Mouse (Mus musculus) liver, embryonic 15.5 days (tissue): ENCODE measurements around the gene Tln1. TPM values are rescaled to one million over a fixed set of nuclear protein-coding genes. Genes with fewer than 3 reads are reported as not detected.
"Not testable (repeated sequence)": the region's sequence is repeated elsewhere in the genome, so short reads cannot be mapped to it uniquely, and the experiment has no call there.

Experiments
- ATAC-seq: fragments of 200-750 bp; cut with Nextera tagmentation; 2 replicates; pipeline ENCODE4 v1.8.0; 2017; ENCODE audit warnings: moderate number of reproducible peaks, mild to moderate bottlenecking, moderate library complexity; ENCODE audit not compliant: insufficient read depth
- H3K27ac ChIP-seq: fragments of 300-500 bp; sonication (generic); replicated peaks from 2 replicates; pipeline ENCODE4 v1.5.1; 2015; ENCODE audit warnings: mild to moderate bottlenecking, inconsistent platforms
- H3K27me3 ChIP-seq: fragments of 300-500 bp; sonication (generic); 2 replicates; pipeline ENCODE4 v1.6.1; 2015; ENCODE audit warnings: mild to moderate bottlenecking, inconsistent platforms
- H3K36me3 ChIP-seq: fragments of 300-500 bp; sonication (generic); replicated peaks from 2 replicates; pipeline ENCODE4 v1.6.1; 2015; ENCODE audit warnings: moderate library complexity, mild to moderate bottlenecking, inconsistent platforms
- H3K4me1 ChIP-seq: fragments of 300-500 bp; sonication (generic); replicated peaks from 2 replicates; pipeline ENCODE4 v1.6.1; 2015; ENCODE audit warnings: inconsistent platforms
- H3K4me2 ChIP-seq: fragments of 300-500 bp; sonication (generic); 2 replicates; pipeline ENCODE4 v1.6.1; 2015; ENCODE audit warnings: moderate library complexity, mild to moderate bottlenecking, inconsistent platforms
- H3K4me3 ChIP-seq: fragments of 300-500 bp; sonication (generic); replicated peaks from 2 replicates; pipeline ENCODE4 v1.5.1; 2015; ENCODE audit warnings: mild to moderate bottlenecking, inconsistent platforms
- H3K9ac ChIP-seq: fragments of 300-500 bp; sonication (generic); 2 replicates; pipeline ENCODE4 v1.6.1; 2015; ENCODE audit warnings: moderate library complexity, mild to moderate bottlenecking, inconsistent platforms
- H3K9me3 ChIP-seq: fragments of 300-500 bp; sonication (generic); replicated peaks from 2 replicates; pipeline ENCODE4 v1.6.1; 2016; ENCODE audit warnings: inconsistent platforms
- WGBS: fragments of 180-500 bp; shearing (Covaris S2); methylation state at CpG from one replicate; pipeline ENCODE4 v1.1.7; 2015; ENCODE audit warnings: mixed read lengths; ENCODE audit not compliant: insufficient replicate concordance; 5-methylcytosine and 5-hydroxymethylcytosine counted together
- polyA plus RNA-seq: library from polyadenylated mRNA; unstranded; fragments of >200 nt; fragmentation: Nextera tagmentation; extraction: Ambion mirVana; gene quantifications from 2 replicates; pipeline ENCODE4 v1.2.1, GENCODE M21; 2015

Tln1 gene
- polyA plus RNA-seq, 1 experiment from 2014 or later, result 37.5 TPM

DNA sequence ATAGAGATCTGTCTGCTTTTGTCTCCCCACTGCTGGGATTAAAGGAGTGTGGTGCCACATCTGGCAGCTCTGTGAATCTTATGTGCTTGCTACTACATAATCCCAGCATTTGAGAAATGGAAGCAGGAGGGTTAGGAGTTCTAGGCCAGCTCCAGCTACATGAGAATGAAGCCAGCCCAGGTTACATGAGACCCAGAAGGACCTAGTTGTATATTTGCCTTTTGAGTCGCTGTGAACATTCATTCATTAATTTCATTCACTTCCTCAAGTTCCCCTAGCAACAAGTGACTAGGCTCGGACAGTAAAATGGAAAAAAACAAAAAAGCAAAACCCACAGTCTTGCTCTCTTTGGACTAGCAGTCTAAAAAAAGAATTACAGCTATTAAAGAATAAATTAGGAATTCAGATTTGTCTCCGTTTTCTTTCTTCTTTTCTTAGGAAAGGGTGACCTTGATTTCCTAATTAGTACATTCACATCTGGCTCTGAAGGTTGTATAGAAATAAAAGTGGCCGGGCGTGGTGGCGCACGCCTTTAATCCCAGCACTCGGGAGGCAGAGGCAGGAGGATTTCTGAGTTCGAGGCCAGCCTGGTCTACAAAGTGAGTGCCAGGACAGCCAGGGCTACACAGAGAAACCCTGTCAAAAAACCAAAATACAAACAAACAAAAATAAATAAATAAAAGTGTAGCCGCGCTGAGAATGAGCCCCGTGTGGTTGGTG lies 70.2 kb downstream of the Tln1 start:
- Histone ChIP-seq H3K9me3 (no peaks in the 10 kb centered on the region), H3K4me3 (peak overlapping the region; percentile 82), H3K27ac (peak overlapping the region; percentile 87), H3K4me2 (peak overlapping the region; percentile 89), H3K4me1 (peaks cover 59% of the 10 kb centered on the region), H3K9ac (no peak overlapping the region), H3K27me3 (no peaks in the 10 kb centered on the region), H3K36me3 (peaks cover 21% of the 10 kb centered on the region)
- ATAC-seq, result no peak; the same call in 1 of the 2 replicates
- 40% methylated on average over 12 of the region's 12 CpGs for WGBS

DNA sequence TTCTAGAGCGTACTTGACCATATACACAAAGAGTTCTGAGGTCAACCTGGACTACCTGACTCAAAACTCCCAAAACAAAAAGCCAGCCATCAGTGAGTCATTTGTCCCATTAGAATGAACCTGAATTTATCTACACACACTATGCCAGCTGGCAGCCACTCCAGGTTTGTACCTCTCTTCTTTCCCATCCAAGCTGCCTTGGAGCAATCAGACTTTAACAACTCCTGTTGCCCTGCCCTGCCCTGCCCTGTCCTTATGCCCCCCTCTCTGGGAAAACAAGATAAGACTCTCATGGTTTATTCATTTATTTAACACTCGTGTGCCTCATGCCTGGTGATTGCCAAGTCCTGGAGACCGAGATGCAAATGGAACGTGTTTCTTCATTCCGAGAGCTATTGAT lies 71.7 kb downstream of the Tln1 start:
- WGBS, result 46% methylated on average over 5 of the region's 5 CpGs
- no peak for ATAC-seq
- H3K27ac ChIP-seq, result peak overlapping the region; percentile 29; the same call in 1 of the 2 replicates

GRCm38 (mm10) chr4:43489611-43490010 lies 72.9 kb downstream of the Tln1 start:
- H3K4me3 ChIP-seq, result no peak overlapping the region
- no peaks in the 10 kb centered on the region for H3K36me3 ChIP-seq
- no peak for ATAC-seq
- peaks cover 34% of the 10 kb centered on the region for H3K4me1 ChIP-seq
- no peak overlapping the region for H3K4me2 ChIP-seq
- H3K27me3 ChIP-seq, result no peaks in the 10 kb centered on the region
- H3K9ac ChIP-seq, result no peak overlapping the region
- H3K9me3 ChIP-seq, result no peaks in the 10 kb centered on the region
- H3K27ac ChIP-seq, result no peak overlapping the region
- WGBS, result 71% methylated on average over 3 of the region's 3 CpGs

More for the DNA sequence above, 71.7 kb downstream of the Tln1 start:
- Histone ChIP-seq H3K4me1 (peaks cover 46% of the 10 kb centered on the region), H3K4me3 (no peak overlapping the region), H3K9me3 (no peaks in the 10 kb centered on the region), H3K9ac (no peak overlapping the region), H3K4me2 (0 out of 2 replicates have a peak overlapping the region, but pooled peaks have one; percentile 29), H3K27me3 (no peaks in the 10 kb centered on the region), H3K36me3 (peaks cover 7% of the 10 kb centered on the region)

GRCm38 (mm10) chr4:43485666-43486065 lies 76.8 kb downstream of the Tln1 start:
- not testable (repeated sequence) for H3K4me3 ChIP-seq, H3K4me1 ChIP-seq, ATAC-seq, H3K9ac ChIP-seq, H3K36me3 ChIP-seq, H3K4me2 ChIP-seq, H3K27me3 ChIP-seq, H3K9me3 ChIP-seq, H3K27ac ChIP-seq
- WGBS, result 68% methylated on average over 5 of the region's 5 CpGs

DNA sequence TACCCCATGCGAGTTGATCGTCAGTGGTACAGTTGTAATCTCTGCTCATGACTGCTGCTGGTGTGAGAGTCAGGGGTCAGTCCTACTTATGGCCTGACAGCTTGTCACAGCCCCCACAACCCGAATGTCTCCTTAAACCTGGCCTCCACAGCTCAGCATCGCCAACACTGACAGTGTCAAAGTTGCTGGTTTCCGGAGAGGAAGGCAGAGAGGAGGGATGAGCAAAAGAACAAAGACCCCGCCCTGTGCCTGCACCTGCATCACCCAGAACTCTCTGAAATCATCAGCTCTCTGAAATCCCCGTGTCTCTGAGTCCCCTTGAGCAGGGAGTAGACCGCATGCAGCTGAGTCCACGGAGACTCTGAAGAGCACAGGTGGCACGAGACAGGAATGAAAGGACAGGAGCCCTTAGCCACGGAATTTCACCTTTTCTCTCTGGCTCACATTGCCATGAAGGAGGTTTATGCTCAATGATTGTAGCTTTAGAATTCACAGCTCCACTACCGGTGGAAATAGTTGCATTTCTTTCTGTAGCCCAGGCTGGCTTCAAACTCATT lies 78.9 kb downstream of the Tln1 start, which contains the start of gene Sit1:
TSS of gene Sit1 (minus strand) at position 200 of the 557 bp plus-strand sequence.
- peaks cover 7% of the 10 kb centered on the region for H3K4me1 ChIP-seq
- no peak within 1 kb of the TSS for H3K4me2 ChIP-seq
- no peak for ATAC-seq
- no peak within 1 kb of the TSS for H3K4me3 ChIP-seq
- H3K27ac ChIP-seq, result no peak within 1 kb of the TSS
- H3K9ac ChIP-seq, result no peak within 1 kb of the TSS
- H3K9me3 ChIP-seq, result no peaks in the 10 kb centered on the region
- peaks cover 8% of the 10 kb centered on the region; the same call in 1 of the 2 replicates for H3K27me3 ChIP-seq
- H3K36me3 ChIP-seq, result no peaks in the 10 kb centered on the region
- 48% methylated on average over 12 of the region's 12 CpGs for WGBS

- ATAC-seq, result no peak
- Histone ChIP-seq H3K4me2 (no peak overlapping the region), H3K9ac (no peak overlapping the region), H3K27me3 (peaks cover 8% of the 10 kb centered on the region; the same call in 1 of the 2 replicates), H3K4me3 (no peak overlapping the region), H3K9me3 (no peaks in the 10 kb centered on the region), H3K36me3 (no peaks in the 10 kb centered on the region), H3K27ac (no peak overlapping the region), H3K4me1 (peaks cover 14% of the 10 kb centered on the region)
- 54% methylated on average over 10 of the region's 10 CpGs for WGBS
Measured at GRCm38 (mm10) chr4:43482591-43482990, 79.9 kb downstream of the Tln1 start.

GRCm38 (mm10) chr4:43481894-43482456 lies 80.5 kb downstream of the Tln1 start:
- H3K9ac ChIP-seq, result no peak overlapping the region
- no peaks in the 10 kb centered on the region for H3K9me3 ChIP-seq
- no peaks in the 10 kb centered on the region for H3K36me3 ChIP-seq
- 35% methylated on average over 7 of the region's 7 CpGs for WGBS
- H3K4me1 ChIP-seq, result peaks cover 14% of the 10 kb centered on the region
- no peak overlapping the region for H3K27ac ChIP-seq
- H3K4me2 ChIP-seq, result no peak overlapping the region
- H3K4me3 ChIP-seq, result no peak overlapping the region
- H3K27me3 ChIP-seq, result peaks cover 8% of the 10 kb centered on the region; the same call in 1 of the 2 replicates
- ATAC-seq, result no peak

Other genes with a start within 250 kb of the Tln1 start
- 1.4 and 2.8 TPM in 2 replicates for gene Rusc2, start 180.7 kb downstream of the Tln1 start, polyA plus RNA-seq
- not detected in 2 replicates for gene Fam166b, start 133.6 kb downstream of the Tln1 start, polyA plus RNA-seq
- gene Tesk1, start 120.8 kb downstream of the Tln1 start, polyA plus RNA-seq, result 1.0 and 1.2 TPM in 2 replicates
- 0.94 and 1.4 TPM in 2 replicates for gene Cd72, start 108.1 kb downstream of the Tln1 start, polyA plus RNA-seq
- 0.07 and 0.18 TPM in 2 replicates for gene Sit1, start 79.0 kb downstream of the Tln1 start, polyA plus RNA-seq
- gene Ccdc107, start 69.8 kb downstream of the Tln1 start, polyA plus RNA-seq, result 33.5 and 34.2 TPM in 2 replicates
- 34.5 and 38.2 TPM in 2 replicates for gene Arhgef39, start 63.0 kb downstream of the Tln1 start, polyA plus RNA-seq
- 1.3 and 1.9 TPM in 2 replicates for gene Car9, start 55.7 kb downstream of the Tln1 start, polyA plus RNA-seq
- 34.1 and 47.4 TPM in 2 replicates for gene Tpm2, start 38.9 kb downstream of the Tln1 start, polyA plus RNA-seq
- 22.3 and 24.9 TPM in 2 replicates for gene Creb3, start 359 bp downstream of the Tln1 start, polyA plus RNA-seq
- gene Rgp1, start 16.0 kb upstream of the Tln1 start, polyA plus RNA-seq, result 13.6 and 15.7 TPM in 2 replicates
- gene Gba2, start 16.2 kb upstream of the Tln1 start, polyA plus RNA-seq, result 16.7 and 18.8 TPM in 2 replicates
- 0.58 TPM in 1 of 2 replicates, not detected in the other for gene Msmp, start 21.8 kb upstream of the Tln1 start, polyA plus RNA-seq
- gene Npr2, start 69.2 kb upstream of the Tln1 start, polyA plus RNA-seq, result 0.70 and 0.88 TPM in 2 replicates
- not detected in 2 replicates for gene Spag8, start 90.9 kb upstream of the Tln1 start, polyA plus RNA-seq
- gene Hint2, start 93.8 kb upstream of the Tln1 start, polyA plus RNA-seq, result 62.9 and 69.4 TPM in 2 replicates
- 0.15 and 0.20 TPM in 2 replicates for gene Tmem8b, start 106.3 kb upstream of the Tln1 start, polyA plus RNA-seq
- 0.81 and 1.1 TPM in 2 replicates for gene Fam221b, start 106.5 kb upstream of the Tln1 start, polyA plus RNA-seq
- gene Olfr70, start 138.1 kb upstream of the Tln1 start, polyA plus RNA-seq, result not detected in 2 replicates
- gene Olfr71, start 147.6 kb upstream of the Tln1 start, polyA plus RNA-seq, result not detected in 2 replicates
- gene Hrct1, start 164.5 kb upstream of the Tln1 start, polyA plus RNA-seq, result 0.10 and 0.20 TPM in 2 replicates
- gene Spaar, start 167.3 kb upstream of the Tln1 start, polyA plus RNA-seq, result 0.02 TPM in 1 of 2 replicates, not detected in the other
- gene Olfr159, start 208.3 kb upstream of the Tln1 start, polyA plus RNA-seq, result not detected in 2 replicates